Comparison of ENCODE assay signal across 8 mouse cellular contexts in genomic region chr16:58497886-58498713, GRCm38 (mm10). TPM values are rescaled to one million over a fixed set of nuclear protein-coding genes. Genes with fewer than 3 reads are reported as not detected.
A peak's percentile ranks its signal among the peaks of the same experiment; 100 is the strongest.
DNase-seq lines count a peak whose midpoint lies in the region; ATAC-seq and TF ChIP-seq lines count a peak whose summit lies in the region.

No protein-coding gene starts in this region.

- WGBS in heart, embryonic 13.5 days = 41% methylated on average over 9 of the region's 9 CpGs
- 83% methylated on average over 9 of the region's 9 CpGs for WGBS in hindbrain, embryonic 14.5 days

- in situ Hi-C loops in CH12.LX (cut with MboI; ENCODE audit: low pct_ligation_motif_present, low pct_unique_long_range_greater_than_20kb, low sequenced_read_pairs) = no loop called here

- H3K79me2 ChIP-seq in CH12.LX (replicated peaks; ENCODE audit: control insufficient read depth, extremely low read depth, insufficient read depth, poor library complexity, severe bottlenecking) = peaks cover 51% of the 10 kb centered on the region

- intact Hi-C loops in heart, postnatal 14 days (cut with DNase I) = no loop called here

- no peak for TF ChIP-seq CTCF in CH12.LX (conservative IDR thresholded peaks at IDR 0.05 in 1 of 2, IDR thresholded peaks at IDR 0.05 in 1 of 2; ENCODE audit: low read depth in 2 of 2, low read length in 2 of 2)

- H3K9me3 ChIP-seq in heart, embryonic 13.5 days = no peaks in the 10 kb centered on the region
- no peaks in the 10 kb centered on the region for H3K9me3 ChIP-seq in CH12.LX (replicated peaks; ENCODE audit: low read length)
- H3K9me3 ChIP-seq in hindbrain, embryonic 14.5 days (ENCODE audit: control insufficient read depth, low read length) = no peaks in the 10 kb centered on the region

- no peak for DNase-seq in heart, postnatal 14 days
- peak; percentile 98 for DNase-seq in CH12.LX (ENCODE audit: extremely low read depth)
- DNase-seq in hindbrain, embryonic 14.5 days (ENCODE audit: low spot score) = no peak
- DNase-seq in naive thymus-derived CD4-positive, alpha-beta T cell, adult 2 months (ENCODE audit: low read depth) = peak; percentile 61
- DNase-seq in urinary bladder, postnatal 25 days (ENCODE audit: low spot score) = no peak
- no peak for DNase-seq in layer of hippocampus, adult 9-10 months (ENCODE audit: low spot score)
- DNase-seq in gastrocnemius, postnatal 10 days = no peak

- H3K4me2 ChIP-seq in heart, embryonic 13.5 days = no peak overlapping the region
- peak overlapping the region; percentile 72 for H3K4me2 ChIP-seq in CH12.LX (ENCODE audit: insufficient read depth, low read depth, poor library complexity, severe bottlenecking)
- no peak overlapping the region for H3K4me2 ChIP-seq in hindbrain, embryonic 14.5 days (replicated peaks)

- H3K36me3 ChIP-seq in heart, embryonic 13.5 days = peaks cover 10% of the 10 kb centered on the region
- H3K36me3 ChIP-seq in CH12.LX (replicated peaks in 1 of 2; ENCODE audit: control insufficient read depth in 1 of 2, insufficient read depth in 1 of 2, low read length in 1 of 2) = peaks cover 20 to 66% of the 10 kb centered on the region in 2 experiments
- no peaks in the 10 kb centered on the region for H3K36me3 ChIP-seq in hindbrain, embryonic 14.5 days (replicated peaks; ENCODE audit: control insufficient read depth, insufficient read depth)

- H3K4me3 ChIP-seq in heart, embryonic 13.5 days = no peak overlapping the region
- H3K4me3 ChIP-seq in CH12.LX (replicated peaks in 1 of 3; ENCODE audit: low read depth in 2 of 3, low read length in 2 of 3, poor library complexity in 1 of 3) = no peak overlapping the region
- H3K4me3 ChIP-seq in hindbrain, embryonic 14.5 days (replicated peaks; ENCODE audit: low read length) = no peak overlapping the region

- no peak for ATAC-seq in heart, embryonic 13.5 days (ENCODE audit: extremely low read depth, insufficient number of reproducible peaks, low FRiP score, low TSS enrichment)
- ATAC-seq in hindbrain, embryonic 14.5 days (ENCODE audit: low FRiP score) = no peak

- H3K9ac ChIP-seq in heart, embryonic 13.5 days = no peak overlapping the region
- H3K9ac ChIP-seq in CH12.LX (ENCODE audit: insufficient read depth, low read depth) = peak overlapping the region; percentile 64
- H3K9ac ChIP-seq in hindbrain, embryonic 14.5 days = no peak overlapping the region

- peak; percentile 21; the same call in 1 of the 2 replicates for TF ChIP-seq POLR2A in CH12.LX (IDR thresholded peaks at IDR 0.05; ENCODE audit: low read depth, low read length)

- TF ChIP-seq RAD21 in CH12.LX (IDR thresholded peaks at IDR 0.05; ENCODE audit: low read depth, low read length) = peak; percentile 21

- H3K27ac ChIP-seq in heart, embryonic 13.5 days (replicated peaks) = peak overlapping the region; percentile 81
- peak overlapping the region; percentile 100 for H3K27ac ChIP-seq in CH12.LX (ENCODE audit: insufficient read depth, low read depth)
- peak overlapping the region; percentile 34; the same call in 1 of the 2 replicates for H3K27ac ChIP-seq in hindbrain, embryonic 14.5 days

- H3K4me1 ChIP-seq in heart, embryonic 13.5 days = peaks cover 52% of the 10 kb centered on the region
- peaks cover 32 to 74% of the 10 kb centered on the region in 2 experiments for H3K4me1 ChIP-seq in CH12.LX (ENCODE audit: control insufficient read depth in 1 of 2, insufficient read depth in 2 of 2)
- 0 out of 2 replicates have a peak, but pooled peaks cover 5% of the 10 kb centered on the region for H3K4me1 ChIP-seq in hindbrain, embryonic 14.5 days (replicated peaks; ENCODE audit: control insufficient read depth, insufficient read depth, low read length)

- H3K27me3 ChIP-seq in heart, embryonic 13.5 days (replicated peaks) = no peaks in the 10 kb centered on the region
- H3K27me3 ChIP-seq in CH12.LX (replicated peaks) = no peaks in the 10 kb centered on the region
- H3K27me3 ChIP-seq in hindbrain, embryonic 14.5 days (ENCODE audit: control insufficient read depth, insufficient read depth, low read length) = no peaks in the 10 kb centered on the region

- dilution Hi-C loops in CH12.LX (cut with MboI; ENCODE audit: extremely low pct_ligation_motif_present, extremely low pct_unique_long_range_greater_than_20kb, low sequenced_read_pairs) = no loop called here

- TF ChIP-seq EP300 in CH12.LX (IDR thresholded peaks at IDR 0.05; ENCODE audit: low read length) = peak; percentile 100

TF ChIP-seq in CH12.LX, 34 proteins besides CTCF, POLR2A, EP300 and RAD21:
- TF ChIP-seq NRF1 (IDR thresholded peaks at IDR 0.05; ENCODE audit: low read depth, low read length) (no peak; the same call in 1 of the 2 replicates), NELFE (IDR thresholded peaks at IDR 0.05; ENCODE audit: low read depth, low read length) (no peak), PAX5 (IDR thresholded peaks at IDR 0.05; ENCODE audit: low read length) (no peak), TCF12 (IDR thresholded peaks at IDR 0.05; ENCODE audit: low read depth, low read length) (peak; percentile 99), ETS1 (conservative IDR thresholded peaks at IDR 0.05; ENCODE audit: low read depth, low read length) (peak; percentile 100), ZNF384 (IDR thresholded peaks at IDR 0.05; ENCODE audit: low read depth, low read length) (peak; percentile 89), USF2 (conservative IDR thresholded peaks at IDR 0.05; ENCODE audit: low read depth, low read length) (peak; percentile 84), MAX (IDR thresholded peaks at IDR 0.05; ENCODE audit: low read length) (peak; percentile 91), MAZ (IDR thresholded peaks at IDR 0.05; ENCODE audit: low read depth, low read length) (peak; percentile 93; the same call in 1 of the 2 replicates), TBP (conservative IDR thresholded peaks at IDR 0.05; ENCODE audit: low read depth, low read length) (peak; percentile 73), MEF2A (IDR thresholded peaks at IDR 0.05; ENCODE audit: borderline replicate concordance, low read depth, low read length) (peak; percentile 100), USF1 (IDR thresholded peaks at IDR 0.05; ENCODE audit: low read depth, low read length) (peak; percentile 83), MAFK (IDR thresholded peaks at IDR 0.05; ENCODE audit: insufficient replicate concordance, low read length) (peak; percentile 87), BHLHE40 (IDR thresholded peaks at IDR 0.05; ENCODE audit: low read depth, low read length) (peak; percentile 98), POLR2AphosphoS2 (IDR thresholded peaks at IDR 0.05; ENCODE audit: low read depth, low read length) (no peak; the same call in 1 of the 2 replicates), E2F4 (IDR thresholded peaks at IDR 0.05; ENCODE audit: insufficient replicate concordance, low read depth, low read length) (peak; percentile 70; the same call in 1 of the 2 replicates), ZMIZ1 (IDR thresholded peaks at IDR 0.05; ENCODE audit: low read depth, low read length) (0 out of 2 replicates have a peak, but pooled peaks have one; percentile 40), JUN (IDR thresholded peaks at IDR 0.05; ENCODE audit: insufficient read depth, low read depth, low read length) (peak; percentile 99), KAT2A (IDR thresholded peaks at IDR 0.05; ENCODE audit: insufficient replicate concordance, low read length) (0 out of 2 replicates have a peak, but pooled peaks have one; percentile 62), ZKSCAN1 (IDR thresholded peaks at IDR 0.05; ENCODE audit: borderline replicate concordance, low read depth, low read length) (no peak), MXI1 (IDR thresholded peaks at IDR 0.05; ENCODE audit: low read depth, low read length) (peak; percentile 87), SMC3 (IDR thresholded peaks at IDR 0.05; ENCODE audit: low read depth, low read length) (peak; percentile 44), IRF4 (IDR thresholded peaks at IDR 0.05; ENCODE audit: low read depth, low read length) (peak; percentile 99), MYC (IDR thresholded peaks at IDR 0.05; ENCODE audit: low read depth, low read length) (peak; percentile 79), SIN3A (IDR thresholded peaks at IDR 0.05; ENCODE audit: low read length) (peak; percentile 94; the same call in 1 of the 2 replicates), ELF1 (IDR thresholded peaks at IDR 0.05; ENCODE audit: low read depth, low read length) (peak; percentile 66), ZC3H11A (IDR thresholded peaks at IDR 0.05; ENCODE audit: low read depth, low read length) (no peak), UBTF (IDR thresholded peaks at IDR 0.05; ENCODE audit: low read depth, low read length) (no peak), GABPA (IDR thresholded peaks at IDR 0.05; ENCODE audit: insufficient replicate concordance, low read depth, low read length) (no peak), CHD1 (IDR thresholded peaks at IDR 0.05; ENCODE audit: low read depth, low read length) (no peak; the same call in 1 of the 2 replicates), RCOR1 (conservative IDR thresholded peaks at IDR 0.05; ENCODE audit: low read depth, low read length) (peak; percentile 97), HCFC1 (IDR thresholded peaks at IDR 0.05; ENCODE audit: low read depth, low read length) (peak; percentile 53), JUND (conservative IDR thresholded peaks at IDR 0.05; ENCODE audit: low read depth, low read length) (peak; percentile 97), CHD2 (IDR thresholded peaks at IDR 0.05; ENCODE audit: low read length) (peak; percentile 95)

RNA-seq across cellular contexts. Expression of gene St3gal6, which starts 25.9 kb away (rescaled TPM):
- 13.8 and 16.0 TPM in 2 replicates for polyA plus RNA-seq in heart, embryonic 13.5 days (2015; fragmentation: Nextera tagmentation; extraction: Ambion mirVana)
- 10 to 100 TPM; 33.5 to 37.5 TPM for total RNA-seq in heart, postnatal 14 days (2021)
- 149 and 167 TPM in 2 replicates for total RNA-seq in CH12.LX (2012; rRNA removed)
- total RNA-seq in CH12.LX (2014; rRNA removed) = 225 and 240 TPM in 2 replicates
- polyA plus RNA-seq in CH12.LX (2012; ENCODE audit: insufficient read length, low read depth) = 391 and 420 TPM in 2 replicates
- 10.4 and 10.8 TPM in 2 replicates for polyA plus RNA-seq in hindbrain, embryonic 14.5 days (2014; fragmentation: Nextera tagmentation; extraction: Ambion mirVana)
- 10 to 100 TPM; 37.3 to 40.5 TPM for total RNA-seq in gastrocnemius, postnatal 10 days (2021)

Comparison
In these comparisons a context has a peak if more than half of its experiments do, and no peak if none do; other contexts are left out.
1. H3K27ac ChIP-seq: peak in every context shown above with its lines; median percentile 100 in CH12.LX; 81 in heart, embryonic 13.5 days; 34 in hindbrain, embryonic 14.5 days.
2. DNase-seq: peak in CH12.LX (single experiment) and naive thymus-derived CD4-positive, alpha-beta T cell, adult 2 months (single experiment); none in heart, postnatal 14 days (0 of 2), hindbrain, embryonic 14.5 days (single experiment), urinary bladder, postnatal 25 days (single experiment), layer of hippocampus, adult 9-10 months (single experiment) and gastrocnemius, postnatal 10 days (single experiment).